Mouse (Mus musculus) fibroblast of lung, adult 2 months (primary cell): ENCODE measurements around the gene Gm21319.
"Not testable (repeated sequence)": the region's sequence is repeated elsewhere in the genome, so short reads cannot be mapped to it uniquely, and the experiment has no call there.

Source experiments
- DNase-seq: peaks from one replicate; pipeline ENCODE4 v3.0.0-alpha.2; 2011; ENCODE audit warnings: low read depth

Gm21319 gene

GRCm38 (mm10) chr12:87775655-87776054 is at the start of gene Gm21319:
Gene Gm21319, minus strand, starts transcription at chr12:87775755.
- DNase-seq: not testable (repeated sequence)

GRCm38 (mm10) chr12:87816277-87816676 is 40.7 kb upstream of the Gm21319 start, which contains the start of gene BB287469:
Gene BB287469, plus strand, starts transcription at chr12:87816577.
- not testable (repeated sequence) for DNase-seq

GRCm38 (mm10) chr12:87797971-87798370 is 22.4 kb upstream of the Gm21319 start:
- DNase-seq: not testable (repeated sequence)

- DNase-seq: not testable (repeated sequence)
Measured at GRCm38 (mm10) chr12:87795212-87795611, 19.7 kb upstream of the Gm21319 start, which contains the start of gene Gm21936. Gene Gm21936, plus strand, starts transcription at chr12:87795512.
